Mouse (Mus musculus) liver, postnatal 0 days (tissue): Measurements from ENCODE around the gene Hist1h2bf. TPM values are rescaled to one million over a fixed set of nuclear protein-coding genes. Genes with fewer than 3 reads are reported as not detected.
"Not testable (repeated sequence)": the region's sequence is repeated elsewhere in the genome, so short reads cannot be mapped to it uniquely, and the experiment has no call there.

Source experiments
- ATAC-seq: fragments of 200-750 bp; cut with Nextera tagmentation; 2 replicates; pipeline ENCODE4 v1.8.0; 2017; ENCODE audit warnings: mild to moderate bottlenecking, moderate library complexity
- DNase-seq: peaks from one replicate; pipeline ENCODE4 v3.0.0-alpha.2; 2016
- H3K27ac ChIP-seq: fragments of 300-500 bp; sonication (generic); 2 replicates; pipeline ENCODE4 v1.5.1; 2014; ENCODE audit warnings: antibody characterized with exemption, moderate library complexity, mild to moderate bottlenecking, low read depth
- H3K27me3 ChIP-seq: fragments of 300-500 bp; sonication (generic); 2 replicates; pipeline ENCODE4 v1.6.1; 2014; ENCODE audit warnings: low read length, control low read depth, mixed read lengths; ENCODE audit not compliant: insufficient read depth
- H3K36me3 ChIP-seq: fragments of 300-500 bp; sonication (generic); replicated peaks from 2 replicates; pipeline ENCODE4 v1.6.1; 2014; ENCODE audit warnings: mild to moderate bottlenecking, control low read depth, low read length, moderate library complexity, mixed read lengths; ENCODE audit not compliant: insufficient read depth
- H3K4me1 ChIP-seq: fragments of 300-500 bp; sonication (generic); 2 replicates; pipeline ENCODE4 v1.6.1; 2014; ENCODE audit warnings: antibody characterized with exemption, mild to moderate bottlenecking, control low read depth; ENCODE audit not compliant: insufficient read depth
- H3K4me2 ChIP-seq: fragments of 300-500 bp; sonication (generic); 2 replicates; pipeline ENCODE4 v1.6.1; 2014; ENCODE audit warnings: low read depth, mild to moderate bottlenecking, low read length, moderate library complexity, mixed read lengths
- H3K4me3 ChIP-seq: fragments of 300-500 bp; sonication (generic); 2 replicates; pipeline ENCODE4 v1.5.1; 2014; ENCODE audit warnings: low read depth, low read length
- H3K9ac ChIP-seq: fragments of 300-500 bp; sonication (generic); replicated peaks from 2 replicates; pipeline ENCODE4 v1.6.1; 2014; ENCODE audit warnings: mild to moderate bottlenecking, moderate library complexity
- H3K9me3 ChIP-seq: fragments of 300-500 bp; sonication (generic); 2 replicates; pipeline ENCODE4 v1.6.1; 2016; ENCODE audit warnings: mild to moderate bottlenecking, control low read depth, low read length, mixed read lengths
- CTCF ChIP-seq: sonication (generic); IDR thresholded peaks from 2 replicates; pipeline ENCODE4 v1.5.1; 2016; ENCODE audit warnings: antibody characterized with exemption, low read depth
- EP300 ChIP-seq: IDR thresholded peaks from 2 replicates; pipeline ENCODE4 v1.6.1; 2016; ENCODE audit warnings: antibody characterized with exemption, low read depth, mild to moderate bottlenecking
- WGBS: fragments of 180-500 bp; shearing (Covaris S2); extraction: QIAGEN DNeasy Blood & Tissue Kit; methylation state at CpG from one replicate; pipeline ENCODE4 v1.1.7; 2014; ENCODE audit not compliant: insufficient replicate concordance; 5-methylcytosine and 5-hydroxymethylcytosine counted together
- polyA plus RNA-seq: library from polyadenylated mRNA; unstranded; fragments of >200 nt; fragmentation: Nextera tagmentation; extraction: Ambion mirVana; gene quantifications from 2 replicates; pipeline ENCODE4 v1.2.1, GENCODE M21; 2015

Hist1h2bf gene
- 2.9 and 5.8 TPM in 2 replicates for polyA plus RNA-seq

- not testable (repeated sequence) for H3K27me3 ChIP-seq, H3K36me3 ChIP-seq, H3K9me3 ChIP-seq
- peak within 1 kb of the TSS; percentile 98 for H3K27ac ChIP-seq
- WGBS = 0% methylated on average over 22 of the region's 42 CpGs
- ATAC-seq (peak; percentile 80), DNase-seq (peak; percentile 89)
- H3K4me3 ChIP-seq = peak within 1 kb of the TSS; percentile 53
- peak within 1 kb of the TSS; percentile 69 for H3K4me2 ChIP-seq
- TF ChIP-seq EP300 = peak; percentile 90
- H3K9ac ChIP-seq = peak within 1 kb of the TSS; percentile 82
- H3K4me1 ChIP-seq = peaks cover 10% of the 10 kb centered on the region
These were observed at the start of gene Hist1h2bf, which contains the start of gene Hist1h2ad for GRCm38 (mm10) chr13:23573898-23574524. TSS of gene Hist1h2bf (minus strand) at chr13:23574196. TSS of gene Hist1h2ad (plus strand) at chr13:23574381.

DNA sequence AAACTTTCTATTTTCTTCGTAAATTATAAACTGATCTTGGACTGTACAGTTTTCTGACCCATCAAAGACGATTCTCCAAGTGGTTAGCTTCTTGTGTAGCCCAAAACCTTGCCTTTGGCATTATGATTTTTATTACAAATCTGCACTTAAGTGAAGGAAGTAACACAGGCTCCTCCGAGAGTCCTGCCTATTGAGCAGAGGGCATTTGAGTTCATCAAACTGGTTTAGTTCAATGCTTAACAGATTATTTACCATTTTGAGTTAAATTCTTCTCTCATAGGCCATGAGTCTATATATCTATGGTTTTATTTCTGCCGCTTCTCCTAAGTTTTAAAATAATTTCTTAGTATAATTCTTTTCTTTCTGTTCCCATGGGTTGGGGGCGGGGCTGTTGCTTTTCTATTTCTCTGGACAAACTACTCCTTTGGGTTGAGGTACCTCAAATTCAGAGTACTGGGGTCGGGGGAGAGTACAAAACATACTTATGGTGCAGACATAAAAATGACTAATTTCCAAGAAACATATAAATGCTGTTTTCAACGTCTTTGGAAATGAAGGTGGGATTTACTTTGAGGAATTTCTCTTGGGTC is 49.0 kb upstream of the Hist1h2bf start:
- no peaks in the 10 kb centered on the region; the same call in 1 of the 2 replicates for H3K27me3 ChIP-seq
- 21% methylated on average over 7 of the region's 7 CpGs for WGBS
- H3K4me3 ChIP-seq = peak overlapping the region; percentile 80
- no peaks in the 10 kb centered on the region for H3K9me3 ChIP-seq
- H3K9ac ChIP-seq = peak overlapping the region; percentile 99
- no peaks in the 10 kb centered on the region for H3K36me3 ChIP-seq
- H3K4me2 ChIP-seq = peak overlapping the region; percentile 95
- no peak for ATAC-seq
- H3K27ac ChIP-seq = peak overlapping the region; percentile 100
- TF ChIP-seq CTCF (no peak), EP300 (no peak; the same call in 1 of the 2 replicates)
- peak; percentile 20 for DNase-seq
- H3K4me1 ChIP-seq = peaks cover 9% of the 10 kb centered on the region

GRCm38 (mm10) chr13:23622175-23622671 is 48.2 kb upstream of the Hist1h2bf start, which contains the start of gene Hist1h1e:
TSS of gene Hist1h1e (minus strand) at chr13:23622558.
- H3K27me3 ChIP-seq, H3K4me1 ChIP-seq, H3K9me3 ChIP-seq, H3K36me3 ChIP-seq: not testable (repeated sequence)
- DNase-seq = peak; percentile 95
- Histone ChIP-seq H3K9ac (peak within 1 kb of the TSS; percentile 99), H3K4me2 (peak within 1 kb of the TSS; percentile 95), H3K27ac (peak within 1 kb of the TSS; percentile 100), H3K4me3 (peak within 1 kb of the TSS; percentile 80)
- 0% methylated on average over 46 of the region's 53 CpGs for WGBS
- peak; percentile 73 for ATAC-seq
- 0 out of 2 replicates have a peak, but pooled peaks have one; percentile 65 for TF ChIP-seq EP300

DNA sequence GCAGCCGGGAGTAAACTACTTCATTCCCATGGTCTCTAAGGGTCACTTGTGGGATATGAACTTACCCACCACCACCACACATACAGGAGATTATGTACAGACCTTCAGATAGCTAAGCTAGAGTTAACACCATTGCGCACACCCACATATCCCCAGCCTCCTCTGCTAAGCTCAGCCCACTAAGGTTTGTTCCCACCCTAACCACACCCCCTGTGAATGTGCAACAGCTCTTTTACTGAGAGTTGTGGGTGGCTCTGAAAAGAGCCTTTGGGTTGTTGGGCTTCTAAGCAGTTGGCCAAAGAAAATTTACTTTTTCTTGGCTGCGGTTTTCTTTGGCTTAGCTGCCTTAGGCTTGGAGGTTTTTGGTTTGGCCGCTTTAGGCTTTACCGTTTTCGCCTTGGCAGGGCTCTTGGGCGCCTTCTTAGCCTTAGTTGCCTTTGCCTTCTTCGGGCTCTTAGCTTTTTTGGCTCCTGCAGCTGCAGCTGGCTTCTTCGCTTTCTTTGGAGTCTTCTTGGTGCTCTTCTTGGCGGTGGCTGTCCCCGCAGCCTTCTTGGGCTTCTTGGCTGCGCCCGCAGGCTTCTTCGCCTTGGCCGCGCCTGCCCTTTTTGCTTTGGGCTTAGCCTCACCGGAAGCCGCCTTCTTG is 47.7 kb upstream of the Hist1h2bf start:
- H3K27me3 ChIP-seq = no peaks in the 10 kb centered on the region; the same call in 1 of the 2 replicates
- H3K9me3 ChIP-seq = no peaks in the 10 kb centered on the region
- no peaks in the 10 kb centered on the region for H3K36me3 ChIP-seq
- peak overlapping the region; percentile 99 for H3K9ac ChIP-seq
- H3K4me1 ChIP-seq = peaks cover 9% of the 10 kb centered on the region
- H3K27ac ChIP-seq = peak overlapping the region; percentile 100
- TF ChIP-seq EP300 (no peak; the same call in none of the 2 replicates), CTCF (no peak)
- peak overlapping the region; percentile 95 for H3K4me2 ChIP-seq
- DNase-seq (peak; percentile 82), ATAC-seq (peak; percentile 73)
- under 1% methylated on average over 18 of the region's 18 CpGs for WGBS
- peak overlapping the region; percentile 80 for H3K4me3 ChIP-seq

- peak within 1 kb of the TSS; percentile 95 for H3K4me2 ChIP-seq
- ATAC-seq (peak; percentile 75), DNase-seq (peak; percentile 74)
- peaks cover 9% of the 10 kb centered on the region for H3K4me1 ChIP-seq
- peak within 1 kb of the TSS; percentile 100 for H3K27ac ChIP-seq
- peak within 1 kb of the TSS; percentile 99 for H3K9ac ChIP-seq
- no peaks in the 10 kb centered on the region for H3K9me3 ChIP-seq
- no peaks in the 10 kb centered on the region; the same call in 1 of the 2 replicates for H3K27me3 ChIP-seq
- peak within 1 kb of the TSS; percentile 80 for H3K4me3 ChIP-seq
- H3K36me3 ChIP-seq = no peaks in the 10 kb centered on the region
- no peak for TF ChIP-seq CTCF
- TF ChIP-seq EP300 = no peak; the same call in 1 of the 2 replicates
- under 1% methylated on average over 27 of the region's 27 CpGs for WGBS
These were observed 46.9 kb upstream of the Hist1h2bf start, which contains the start of gene Hist1h2be for GRCm38 (mm10) chr13:23620733-23621531. TSS of gene Hist1h2be (minus strand) at chr13:23621124.
